Mouse (Mus musculus) embryonic facial prominence, embryonic 11.5 days (tissue): ENCODE measurements around the gene Pnpla2. TPM values are rescaled to one million over a fixed set of nuclear protein-coding genes. Genes with fewer than 3 reads are reported as not detected.

Experiments
- ATAC-seq: fragments of 200-750 bp; cut with Nextera tagmentation; replicated peaks from 2 replicates; pipeline ENCODE4 v1.8.0; 2017; ENCODE audit warnings: low read depth; ENCODE audit not compliant: insufficient number of reproducible peaks, low FRiP score, low TSS enrichment
- DNase-seq: peaks from one replicate; pipeline ENCODE4 v3.0.0-alpha.2; 2015; ENCODE audit warnings: low spot score
- H3K27ac ChIP-seq: fragments of 300-500 bp; sonication (generic); replicated peaks from 2 replicates; pipeline ENCODE4 v1.5.1; 2014; ENCODE audit warnings: mild to moderate bottlenecking, low read depth, low read length, control low read depth
- H3K27me3 ChIP-seq: fragments of 300-500 bp; sonication (generic); 2 replicates; pipeline ENCODE4 v1.6.1; 2014; ENCODE audit warnings: mild to moderate bottlenecking, low read length, moderate library complexity, mixed read lengths; ENCODE audit not compliant: control insufficient read depth, insufficient read depth
- H3K36me3 ChIP-seq: fragments of 300-500 bp; sonication (generic); replicated peaks from 2 replicates; pipeline ENCODE4 v1.6.1; 2014; ENCODE audit warnings: low read depth, mild to moderate bottlenecking, low read length, moderate library complexity, mixed read lengths; ENCODE audit not compliant: control insufficient read depth, insufficient read depth
- H3K4me1 ChIP-seq: fragments of 300-500 bp; sonication (generic); 2 replicates; pipeline ENCODE4 v1.6.1; 2014; ENCODE audit warnings: low read length, mixed read lengths; ENCODE audit not compliant: control insufficient read depth, insufficient read depth
- H3K4me2 ChIP-seq: fragments of 300-500 bp; sonication (generic); 2 replicates; pipeline ENCODE4 v1.6.1; 2014; ENCODE audit warnings: low read depth, mild to moderate bottlenecking, control low read depth, low read length, moderate library complexity
- H3K4me3 ChIP-seq: fragments of 300-500 bp; sonication (generic); 2 replicates; pipeline ENCODE4 v1.5.1; 2014; ENCODE audit warnings: low read depth, low read length, control low read depth
- H3K9ac ChIP-seq: fragments of 300-500 bp; sonication (generic); replicated peaks from 2 replicates; pipeline ENCODE4 v1.6.1; 2014; ENCODE audit warnings: mild to moderate bottlenecking, control low read depth, low read length
- H3K9me3 ChIP-seq: fragments of 300-500 bp; sonication (generic); replicated peaks from 2 replicates; pipeline ENCODE4 v1.6.1; 2016; ENCODE audit warnings: mild to moderate bottlenecking, low read length, inconsistent platforms, mixed read lengths; ENCODE audit not compliant: control insufficient read depth
- WGBS: fragments of 180-500 bp; shearing (Covaris S2); extraction: QIAGEN DNeasy Blood & Tissue Kit; methylation state at CpG from one replicate; pipeline ENCODE4 v1.1.7; 2014; 5-methylcytosine and 5-hydroxymethylcytosine counted together
- polyA plus RNA-seq: library from polyadenylated mRNA; unstranded; fragments of >200 nt; fragmentation: Nextera tagmentation; extraction: Ambion mirVana; gene quantifications from 2 replicates; pipeline ENCODE4 v1.2.1, GENCODE M21; 2014

The Pnpla2 gene
- polyA plus RNA-seq, 1 experiment from 2014 or later, result 11.1 TPM

DNA sequence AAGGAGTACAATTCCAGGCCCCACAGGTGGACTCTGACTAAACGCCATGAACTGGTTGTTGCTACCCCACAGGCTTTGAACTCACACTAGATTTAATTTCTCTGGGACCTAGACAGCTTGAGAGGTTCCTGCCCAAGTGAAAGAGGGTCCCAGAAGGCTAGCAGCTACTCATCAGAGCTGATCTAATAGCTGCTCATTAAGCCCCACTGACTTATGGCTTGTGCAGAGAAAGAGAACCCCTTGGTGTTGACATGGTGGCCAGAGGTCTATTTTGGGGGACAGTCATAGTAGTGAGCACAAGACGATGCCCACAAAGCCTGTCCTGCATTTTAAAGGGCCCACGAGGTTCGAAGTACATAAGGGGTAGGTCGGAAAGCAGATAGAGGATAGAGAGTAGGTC, 19.2 kb downstream of the Pnpla2 start:
- no peak for DNase-seq
- H3K27ac ChIP-seq, result no peak overlapping the region
- ATAC-seq, result no peak
- peak overlapping the region; percentile 72 for H3K4me3 ChIP-seq
- peak overlapping the region; percentile 67 for H3K4me2 ChIP-seq
- WGBS, result 7% methylated on average over 5 of the region's 5 CpGs
- peaks cover 7% of the 10 kb centered on the region; the same call in 1 of the 2 replicates for H3K36me3 ChIP-seq
- H3K4me1 ChIP-seq, result peaks cover 7% of the 10 kb centered on the region
- no peaks in the 10 kb centered on the region for H3K27me3 ChIP-seq
- H3K9ac ChIP-seq, result peak overlapping the region; percentile 91
- no peaks in the 10 kb centered on the region for H3K9me3 ChIP-seq

DNA sequence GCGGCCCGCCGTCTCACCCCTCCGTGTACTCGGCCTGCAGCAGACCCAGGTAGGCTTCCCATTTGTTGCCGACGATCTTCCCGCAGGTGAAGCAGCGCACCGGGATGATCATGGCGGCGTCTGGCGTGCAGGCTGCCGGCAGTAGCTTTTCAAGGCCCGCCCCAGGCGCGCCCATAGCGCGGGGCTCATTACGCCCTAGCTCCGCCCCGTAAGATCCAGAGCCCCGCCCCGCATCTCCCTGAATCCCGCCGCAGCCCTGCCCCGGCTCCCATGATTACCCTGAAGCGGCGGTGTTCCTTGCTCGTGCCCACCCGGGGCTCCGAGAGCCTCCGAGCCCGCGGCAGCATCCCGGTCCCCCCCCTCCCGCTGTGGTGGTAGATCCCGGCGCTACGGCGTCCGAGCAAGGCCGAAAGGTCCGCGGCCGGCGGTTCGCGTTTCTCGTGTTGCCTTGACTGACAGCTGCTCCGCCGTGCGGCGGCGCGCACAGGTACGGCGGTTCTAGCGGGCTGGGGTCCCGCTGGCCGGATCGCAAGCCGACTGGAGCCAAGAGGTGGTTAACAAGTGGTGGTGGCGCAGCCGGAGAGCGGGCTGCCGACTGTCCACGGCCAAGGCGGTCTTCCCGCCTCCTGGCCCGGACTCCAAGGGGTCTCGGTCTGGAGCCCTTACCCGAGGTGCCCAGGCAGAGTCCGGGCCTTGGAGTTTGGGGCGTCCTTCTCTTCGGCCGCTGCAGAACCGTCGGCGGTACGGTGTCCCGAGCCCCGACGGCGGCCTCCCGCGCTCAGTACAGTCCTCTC, 20.2 kb downstream of the Pnpla2 start, which contains the start of the genes Polr2l and Tspan4:
Gene Polr2l (minus strand): TSS at position 122 of the 794 bp plus-strand sequence.
Gene Tspan4 (plus strand): TSS at position 230 of the 794 bp plus-strand sequence.
- peak within 1 kb of the TSS; percentile 91 for H3K9ac ChIP-seq
- H3K36me3 ChIP-seq, result peaks cover 4% of the 10 kb centered on the region; the same call in 1 of the 2 replicates
- WGBS, result under 1% methylated on average over 73 of the region's 87 CpGs
- H3K27ac ChIP-seq, result peak within 1 kb of the TSS; percentile 80
- peak within 1 kb of the TSS; percentile 72 for H3K4me3 ChIP-seq
- ATAC-seq (peak; percentile 47), DNase-seq (peak; percentile 89)
- no peaks in the 10 kb centered on the region for H3K27me3 ChIP-seq
- peak within 1 kb of the TSS; percentile 89 for H3K4me2 ChIP-seq
- no peaks in the 10 kb centered on the region for H3K9me3 ChIP-seq
- peaks cover 4% of the 10 kb centered on the region for H3K4me1 ChIP-seq

DNA sequence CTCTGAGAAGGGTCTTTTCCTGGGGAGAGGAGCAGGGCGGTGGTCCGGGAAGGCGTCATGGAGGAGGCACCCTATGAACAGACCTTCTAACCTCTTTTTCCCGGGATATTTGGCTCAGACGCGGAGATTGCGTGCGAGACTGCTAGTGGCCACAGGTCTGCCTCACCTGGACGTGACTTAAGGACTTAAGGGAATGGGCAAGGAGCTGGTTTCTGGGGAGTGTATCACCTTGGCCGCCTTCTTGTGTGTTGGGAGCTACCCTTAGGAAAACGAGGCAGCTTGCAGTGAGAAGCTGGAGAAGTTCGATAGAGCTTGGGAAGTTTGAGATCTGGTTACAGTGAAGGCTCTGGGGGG, 20.8 kb downstream of the Pnpla2 start:
- under 1% methylated on average over 12 of the region's 12 CpGs for WGBS
- Histone ChIP-seq H3K4me3 (peak overlapping the region; percentile 72), H3K9ac (peak overlapping the region; percentile 91), H3K4me2 (peak overlapping the region; percentile 89), H3K9me3 (no peaks in the 10 kb centered on the region), H3K36me3 (no peaks in the 10 kb centered on the region; the same call in 1 of the 2 replicates), H3K27ac (peak overlapping the region; percentile 80; the same call in 1 of the 2 replicates), H3K27me3 (no peaks in the 10 kb centered on the region), H3K4me1 (peaks cover 4% of the 10 kb centered on the region)
- no peak for DNase-seq
- no peak for ATAC-seq

DNA sequence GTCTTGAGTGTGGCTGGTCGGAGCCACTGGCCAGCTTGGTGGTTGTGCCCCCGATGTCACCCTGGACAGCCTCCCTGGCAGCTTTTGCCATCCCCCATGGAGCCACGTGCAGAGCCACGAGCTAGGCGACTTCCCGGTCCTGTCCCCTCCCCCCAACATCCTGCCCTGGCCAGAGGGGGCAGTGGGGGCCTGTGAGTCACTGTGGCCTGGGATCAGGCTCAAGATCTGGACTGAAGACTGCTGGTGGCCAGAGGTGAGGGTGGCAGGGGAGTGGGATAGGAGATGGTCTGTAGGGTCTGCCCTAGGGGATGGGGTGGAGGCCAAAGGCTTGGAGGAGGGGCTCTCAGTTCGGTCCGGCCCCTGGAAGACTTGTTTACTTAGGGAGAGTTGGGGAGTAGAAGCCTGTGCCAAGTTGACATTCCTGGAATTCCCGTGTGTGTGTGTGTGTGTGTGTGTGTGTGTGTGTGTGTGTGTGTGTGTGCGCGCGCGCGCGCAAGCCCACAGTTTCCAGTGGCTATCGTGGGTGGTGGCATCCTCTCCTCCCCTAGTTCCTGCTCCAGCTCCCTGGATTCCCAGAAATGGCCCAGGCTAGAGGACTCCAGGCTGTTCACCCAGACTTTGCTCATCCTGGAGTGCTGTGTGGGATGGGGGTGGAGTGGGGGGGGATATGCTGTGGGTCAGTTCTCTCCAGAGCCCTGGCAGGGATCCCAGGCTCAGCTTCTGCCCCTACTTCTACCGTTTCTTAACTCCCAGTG, 21.4 kb downstream of the Pnpla2 start:
- no peaks in the 10 kb centered on the region for H3K27me3 ChIP-seq
- H3K27ac ChIP-seq, result peak overlapping the region; percentile 67
- DNase-seq (peak; percentile 60), ATAC-seq (peak; percentile 26; the same call in 1 of the 2 replicates)
- under 1% methylated on average over 17 of the region's 17 CpGs for WGBS
- H3K4me3 ChIP-seq, result peak overlapping the region; percentile 72
- H3K9ac ChIP-seq, result peak overlapping the region; percentile 11
- H3K9me3 ChIP-seq, result no peaks in the 10 kb centered on the region
- H3K4me2 ChIP-seq, result peak overlapping the region; percentile 89
- peaks cover 4% of the 10 kb centered on the region for H3K4me1 ChIP-seq
- no peaks in the 10 kb centered on the region for H3K36me3 ChIP-seq

DNA sequence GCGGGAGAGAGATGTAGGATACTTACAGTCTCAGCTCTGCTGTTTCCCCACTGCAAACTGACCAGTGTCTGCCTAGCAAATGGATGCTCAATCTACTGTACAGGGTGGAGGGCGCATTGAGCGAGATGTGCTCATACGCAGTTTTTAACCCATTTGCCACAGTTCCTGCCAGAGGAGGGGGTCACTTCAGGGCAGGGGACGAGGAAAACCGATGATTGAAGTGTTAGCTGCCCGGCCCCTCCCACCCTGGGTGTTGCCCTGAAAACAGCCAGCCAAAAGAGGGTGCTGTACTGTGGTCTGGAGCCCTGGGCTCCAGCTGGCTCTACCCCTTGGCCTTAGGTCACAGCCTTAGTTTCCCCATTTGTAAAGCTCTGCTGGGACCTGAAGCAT, 22.0 kb downstream of the Pnpla2 start:
- no peak for ATAC-seq
- peak overlapping the region; percentile 11 for H3K9ac ChIP-seq
- H3K4me1 ChIP-seq, result peaks cover 4% of the 10 kb centered on the region
- 14% methylated on average over 7 of the region's 7 CpGs for WGBS
- peak overlapping the region; percentile 72; the same call in 1 of the 2 replicates for H3K4me3 ChIP-seq
- no peaks in the 10 kb centered on the region for H3K36me3 ChIP-seq
- no peaks in the 10 kb centered on the region for H3K27me3 ChIP-seq
- peak overlapping the region; percentile 89; the same call in 1 of the 2 replicates for H3K4me2 ChIP-seq
- DNase-seq, result no peak
- no peaks in the 10 kb centered on the region for H3K9me3 ChIP-seq
- H3K27ac ChIP-seq, result no peak overlapping the region

DNA sequence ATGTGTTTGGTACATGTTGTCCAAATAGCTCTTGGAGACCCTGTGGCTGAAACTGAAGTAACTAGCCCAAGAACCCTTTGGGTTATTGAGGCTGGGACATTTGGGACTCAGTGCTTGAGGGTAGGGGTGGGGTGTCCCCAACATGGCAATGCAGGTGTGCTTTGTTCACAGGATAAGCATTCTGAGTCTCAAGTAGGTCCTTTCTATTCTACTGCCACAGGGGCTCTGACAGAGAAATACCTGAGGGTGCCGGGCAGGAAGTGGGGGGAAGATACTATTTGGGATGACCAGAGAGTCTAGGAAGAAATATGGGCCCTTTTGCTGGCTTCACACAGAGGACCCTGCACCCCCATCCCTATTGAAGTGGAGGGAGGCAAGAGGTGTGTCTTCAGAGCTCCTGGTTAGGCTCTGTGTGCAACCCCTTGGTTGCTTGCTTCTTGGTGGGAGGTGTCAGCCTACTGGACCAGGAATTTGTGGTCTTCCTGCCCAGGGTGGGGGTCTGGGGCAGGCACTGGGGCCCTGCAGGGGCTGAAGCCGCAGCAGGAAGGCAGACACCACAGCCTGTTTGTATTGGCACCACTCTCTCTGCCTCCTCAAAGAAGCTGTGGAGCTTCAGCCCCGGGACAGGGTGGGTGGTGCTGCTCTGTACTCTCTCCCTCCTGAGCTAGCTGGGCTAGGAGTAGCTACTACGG, 22.7 kb downstream of the Pnpla2 start:
- no peak overlapping the region for H3K4me2 ChIP-seq
- 53% methylated on average over 4 of the region's 4 CpGs for WGBS
- no peak overlapping the region for H3K9ac ChIP-seq
- H3K36me3 ChIP-seq, result no peaks in the 10 kb centered on the region
- no peak overlapping the region for H3K27ac ChIP-seq
- no peaks in the 10 kb centered on the region for H3K9me3 ChIP-seq
- H3K27me3 ChIP-seq, result peaks cover 2% of the 10 kb centered on the region; the same call in 1 of the 2 replicates
- H3K4me3 ChIP-seq, result no peak overlapping the region
- DNase-seq (no peak), ATAC-seq (no peak)
- peaks cover 8% of the 10 kb centered on the region for H3K4me1 ChIP-seq

DNA sequence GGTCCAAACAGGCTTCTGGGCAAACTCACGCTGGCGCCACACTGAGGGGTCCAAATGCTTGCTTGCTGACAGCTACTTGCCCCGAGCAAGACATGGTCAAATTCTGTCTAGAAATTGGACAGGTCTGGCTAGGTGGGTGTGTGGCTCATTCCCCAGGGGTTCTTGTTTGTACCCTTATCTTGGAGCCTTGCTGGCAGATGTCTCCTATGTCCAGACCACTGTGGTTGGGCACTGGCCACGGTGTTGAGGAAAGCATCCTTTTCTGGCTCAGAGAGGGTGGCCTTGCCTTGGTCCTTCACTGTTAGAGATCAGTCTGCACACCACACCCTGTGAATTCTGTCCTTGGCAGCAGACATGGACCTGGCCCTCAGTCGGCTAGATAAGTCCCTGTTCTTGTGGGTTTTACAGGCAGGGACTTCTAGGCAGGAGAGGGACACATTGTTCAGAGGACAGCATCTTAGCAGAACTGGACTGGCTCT, 23.3 kb downstream of the Pnpla2 start:
- no peak overlapping the region for H3K4me2 ChIP-seq
- 73% methylated on average over 5 of the region's 5 CpGs for WGBS
- no peak for DNase-seq
- ATAC-seq, result no peak
- peaks cover 4% of the 10 kb centered on the region; the same call in 1 of the 2 replicates for H3K27me3 ChIP-seq
- no peaks in the 10 kb centered on the region for H3K9me3 ChIP-seq
- no peaks in the 10 kb centered on the region for H3K36me3 ChIP-seq
- H3K4me3 ChIP-seq, result no peak overlapping the region
- no peak overlapping the region for H3K27ac ChIP-seq
- no peak overlapping the region for H3K9ac ChIP-seq
- H3K4me1 ChIP-seq, result peaks cover 9% of the 10 kb centered on the region
